Mouse (Mus musculus) megakaryocyte progenitor cell, adult 5-6 weeks (primary cell): ENCODE measurements at regions not wholly inside any gene's neighbourhood (a gene's known extent, or its start where the extent isn't known, plus 50 kb on each side); places are given as distances from the start of the nearest gene placed in this dataset.

Experiments used
- ATAC-seq: replicated peaks from 2 replicates; pipeline ENCODE4 v1.8.0; 2016; ENCODE audit warnings: mild to moderate bottlenecking, moderate TSS enrichment, inconsistent platforms; ENCODE audit not compliant: poor library complexity

DNA sequence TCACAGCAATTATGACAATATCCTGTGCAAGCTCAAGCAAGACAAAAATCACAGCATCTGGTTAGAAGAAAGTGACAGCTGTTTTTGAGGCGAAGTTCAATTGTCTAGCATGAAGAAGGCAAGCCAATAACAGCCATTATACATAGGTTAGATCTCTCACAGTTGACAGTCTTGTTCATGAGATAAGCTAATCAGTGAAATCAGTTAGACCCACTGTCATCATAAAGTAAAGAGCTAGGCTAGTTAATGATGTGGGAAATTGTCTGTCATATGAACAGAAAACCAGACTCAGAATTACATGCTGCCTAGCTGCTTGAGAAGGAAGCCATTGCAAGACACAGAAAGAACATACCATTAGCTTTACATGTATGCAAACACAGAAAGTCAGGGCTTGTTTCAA, 470.2 kb upstream of the 5930422O12Rik start:
- ATAC-seq = no peak

DNA sequence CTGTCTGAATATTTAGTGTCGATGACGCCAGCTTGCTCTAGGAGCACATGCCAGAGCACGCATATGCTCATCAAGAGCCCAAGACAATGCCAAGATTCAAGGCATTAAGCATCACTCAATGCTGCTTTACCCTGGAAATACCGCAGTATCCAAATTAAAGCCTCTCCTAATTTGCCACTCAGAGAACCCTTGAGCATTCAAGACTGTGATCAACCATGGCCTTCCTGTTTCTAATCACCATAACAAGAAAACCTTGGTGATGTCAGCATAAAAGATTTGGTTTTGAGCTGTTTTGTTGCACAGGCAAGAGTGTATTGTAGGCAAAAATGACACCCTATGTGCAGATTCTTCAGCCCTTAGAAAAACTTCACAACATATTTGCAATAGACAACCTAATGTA, 469.7 kb upstream of the 5930422O12Rik start:
- no peak for ATAC-seq

DNA sequence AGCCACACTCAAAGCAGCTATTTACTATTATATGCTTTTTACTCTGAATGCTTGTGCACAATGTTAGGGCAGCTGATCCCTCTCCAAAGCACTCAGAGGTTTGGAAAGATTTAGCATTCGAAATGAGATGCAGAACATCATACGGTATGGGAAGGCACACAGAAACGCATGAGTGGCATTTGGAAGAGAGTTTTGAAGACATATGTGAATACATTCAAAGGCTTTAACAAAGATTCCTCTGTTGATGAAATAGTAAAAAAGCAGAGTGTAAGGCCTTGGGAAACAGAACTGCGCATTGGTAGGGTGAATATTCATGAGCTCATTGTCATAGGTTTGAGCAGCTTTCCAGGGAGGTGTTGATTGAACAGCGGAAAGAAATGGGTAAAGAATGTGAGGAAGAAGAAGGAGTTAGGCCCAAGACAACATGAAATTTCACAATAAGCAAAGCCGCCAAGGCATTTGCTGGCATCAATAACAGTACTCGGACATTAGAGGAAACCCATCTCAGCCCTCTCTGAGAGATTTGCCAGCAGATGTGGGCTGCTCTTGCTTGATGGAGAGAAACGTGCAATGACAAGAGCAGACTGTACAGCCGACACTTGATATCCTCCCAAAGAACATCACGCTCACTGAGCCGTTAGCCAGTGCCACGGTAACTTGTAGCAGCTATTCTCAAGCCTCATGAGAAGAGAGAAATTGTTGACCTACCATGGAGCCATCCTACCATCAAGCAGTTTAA, 469.0 kb upstream of the 5930422O12Rik start:
- ATAC-seq = no peak

DNA sequence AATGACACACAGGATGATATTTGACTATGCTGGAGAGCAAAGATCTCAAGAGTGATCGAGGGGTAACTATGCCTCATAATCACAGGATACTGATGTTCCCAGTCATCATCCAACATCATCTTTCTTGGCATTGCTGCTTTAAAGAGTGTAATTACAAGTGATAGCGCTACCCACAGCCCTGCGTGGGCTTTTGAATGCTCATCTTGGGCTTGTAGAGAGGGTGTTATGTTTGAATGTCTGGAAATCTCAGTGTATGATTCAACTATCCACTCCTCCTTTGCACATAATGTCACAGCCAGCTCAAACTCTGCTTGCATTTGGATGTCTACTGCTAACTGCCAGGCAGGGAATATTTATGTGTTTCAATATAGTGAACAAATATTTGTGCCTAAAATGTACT, 438.3 kb upstream of the 5930422O12Rik start:
- no peak for ATAC-seq

- ATAC-seq = no peak
Observed at GRCm38 (mm10) chr8:33003967-33004564, 424.4 kb upstream of the 5930422O12Rik start.

DNA sequence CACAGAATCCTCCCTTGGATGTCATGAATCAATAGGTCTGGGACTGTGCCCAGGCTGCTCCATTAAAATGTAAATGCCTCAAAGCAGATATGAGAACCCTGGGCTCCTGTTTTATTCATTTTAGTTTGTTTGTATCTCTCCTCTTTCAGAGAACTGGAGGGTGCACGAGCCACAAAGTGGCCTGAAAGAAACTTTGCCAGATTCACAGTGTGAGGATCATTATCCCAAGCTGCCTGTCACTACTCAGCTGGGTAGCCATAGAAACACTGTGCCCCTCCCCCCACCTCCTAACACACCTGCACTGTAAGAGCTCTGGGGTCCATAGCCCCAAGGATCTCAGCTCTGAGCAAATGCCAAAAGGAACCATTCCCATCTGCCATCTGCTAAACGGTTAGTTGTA, 423.9 kb upstream of the 5930422O12Rik start:
- ATAC-seq = no peak

DNA sequence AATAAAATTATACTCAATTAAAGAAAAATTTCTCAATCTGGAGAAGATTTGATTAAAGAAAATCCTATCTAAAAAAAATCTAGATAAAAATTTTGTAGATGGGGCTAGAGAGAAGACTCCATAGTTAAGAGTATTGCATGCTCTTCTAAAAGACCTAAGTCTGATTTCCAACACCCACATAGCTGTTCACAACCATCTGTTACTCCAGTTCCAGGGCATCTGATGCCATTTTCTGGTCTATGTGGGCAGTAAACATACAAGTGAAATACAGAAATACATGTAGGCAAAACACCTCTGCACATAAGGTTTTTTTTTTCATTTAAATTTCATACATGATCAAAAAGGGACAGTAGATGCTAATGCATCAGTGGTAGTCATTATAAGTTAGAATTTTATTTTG, 418.4 kb upstream of the 5930422O12Rik start:
- ATAC-seq = no peak

GRCm38 (mm10) chr8:33012784-33013183, 415.7 kb upstream of the 5930422O12Rik start:
- no peak for ATAC-seq

- no peak for ATAC-seq
Observed at GRCm38 (mm10) chr8:33015861-33016260, 412.6 kb upstream of the 5930422O12Rik start.

DNA sequence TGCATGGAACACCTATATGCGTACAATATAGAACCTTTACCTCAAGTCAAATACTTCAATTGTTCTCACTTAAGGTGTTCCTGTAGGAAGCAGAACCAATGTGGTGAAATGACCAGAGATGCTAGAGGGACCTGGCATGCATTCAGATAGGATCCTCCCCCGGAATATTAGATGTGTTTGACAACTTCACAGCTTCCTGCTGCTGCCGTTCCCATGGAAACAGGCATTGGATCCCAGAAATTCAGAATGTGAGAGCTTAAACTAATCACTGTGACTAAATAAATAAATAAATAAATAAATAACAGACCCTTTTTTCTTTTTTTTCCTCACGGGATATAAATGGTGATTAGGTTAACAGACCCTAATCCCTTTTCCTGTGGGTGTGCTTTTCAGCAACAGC, 401.5 kb upstream of the 5930422O12Rik start:
- ATAC-seq = no peak

DNA sequence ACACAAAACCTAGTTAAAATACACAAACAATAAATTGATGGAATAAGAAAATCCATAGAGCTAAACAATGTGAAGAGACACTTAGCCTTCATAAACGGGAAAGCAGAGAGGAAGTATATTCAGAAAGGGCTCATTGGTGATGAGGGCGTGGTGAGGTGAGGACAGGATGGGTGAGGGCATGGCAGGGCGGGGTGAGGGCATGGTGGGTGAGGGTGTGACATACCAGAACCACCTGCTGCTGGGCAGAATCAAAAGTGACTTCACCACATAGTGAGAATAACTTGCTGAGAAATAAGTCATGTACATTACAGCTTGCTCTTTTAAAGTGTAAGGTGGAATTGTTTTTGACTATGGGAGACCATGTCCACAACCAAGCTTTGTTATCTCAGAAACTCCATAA, 399.1 kb upstream of the 5930422O12Rik start:
- no peak for ATAC-seq

GRCm38 (mm10) chr8:33052017-33052416, 376.5 kb upstream of the 5930422O12Rik start:
- no peak for ATAC-seq

DNA sequence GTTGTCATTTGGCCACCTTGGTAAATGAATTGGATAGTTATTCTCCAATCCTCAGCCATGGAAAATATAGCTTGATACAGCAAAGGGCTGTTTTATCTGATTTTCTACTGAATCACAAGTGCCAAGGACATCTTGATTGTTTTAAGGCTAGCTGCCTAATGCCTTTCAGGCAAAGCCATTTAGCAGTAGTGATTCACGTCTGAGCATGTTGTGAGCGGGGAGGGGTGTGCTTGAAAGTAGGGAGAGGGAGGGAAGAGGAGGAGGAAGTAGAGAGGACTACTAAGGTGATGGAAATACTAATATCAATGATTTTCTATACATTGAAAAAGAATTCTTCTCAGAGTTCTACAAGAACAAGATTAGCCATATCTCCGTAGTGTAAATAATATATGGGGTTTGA, 362.9 kb upstream of the 5930422O12Rik start:
- ATAC-seq = no peak

- ATAC-seq = no peak
Observed at GRCm38 (mm10) chr8:33066168-33066567, 362.3 kb upstream of the 5930422O12Rik start.

GRCm38 (mm10) chr8:33067453-33068039, 361.0 kb upstream of the 5930422O12Rik start:
- no peak for ATAC-seq

DNA sequence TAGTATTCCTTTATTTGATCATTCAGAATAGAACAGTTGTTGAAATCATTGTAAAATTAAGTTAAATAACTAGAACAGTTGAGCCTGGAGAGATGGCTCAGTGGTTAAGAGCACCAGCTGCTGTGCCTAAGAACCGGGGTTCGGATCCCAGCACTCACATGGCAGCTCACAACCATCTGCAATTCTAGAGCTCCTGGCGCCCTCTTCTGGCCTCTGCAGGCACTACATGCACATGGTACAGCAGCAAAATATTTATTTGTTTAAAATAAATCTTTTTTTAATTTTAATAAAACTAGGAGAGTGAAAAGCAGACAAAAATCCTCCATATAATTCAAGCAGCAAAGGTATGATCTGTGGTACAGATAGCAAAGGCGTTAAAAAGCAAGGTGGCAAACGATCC, 360.0 kb upstream of the 5930422O12Rik start:
- no peak for ATAC-seq

DNA sequence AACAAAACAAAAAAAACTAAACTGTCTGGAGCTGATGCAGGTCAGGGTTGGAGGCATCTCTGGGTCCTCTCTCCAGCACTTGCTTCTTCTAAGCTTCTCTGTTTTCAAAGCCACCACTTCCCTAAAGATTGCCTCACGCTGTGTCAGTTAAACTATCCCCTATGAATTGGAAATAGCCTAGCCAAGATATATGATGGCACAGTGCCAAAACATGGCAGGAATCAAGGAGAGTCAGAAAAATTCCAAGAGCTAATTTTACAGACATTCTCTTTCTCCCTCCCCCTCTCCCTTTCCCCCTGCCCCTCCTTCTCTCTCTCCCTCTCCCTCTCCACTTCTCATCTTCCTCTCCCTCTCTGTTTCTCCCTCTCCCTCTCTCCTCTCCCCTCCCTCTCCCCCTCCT, 353.3 kb upstream of the 5930422O12Rik start:
- no peak for ATAC-seq

DNA sequence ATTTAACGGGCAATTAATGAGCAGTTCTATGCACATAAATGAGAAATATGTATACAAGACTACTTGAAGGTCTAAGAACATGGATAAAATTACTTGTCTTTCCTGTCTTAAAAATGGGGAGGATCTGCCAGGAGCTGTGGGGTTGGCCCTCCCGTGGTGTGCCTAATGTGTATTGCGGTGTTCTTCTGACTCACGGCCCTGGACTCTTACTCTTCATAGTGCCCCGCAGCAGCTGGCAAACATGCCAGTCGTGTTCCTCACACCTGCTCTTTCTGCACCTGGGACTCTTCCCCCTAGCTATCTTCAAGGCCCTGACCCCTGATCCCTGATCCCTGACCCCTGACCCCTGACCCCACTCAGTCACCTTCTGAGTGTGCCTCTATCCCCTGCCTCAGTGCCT, 352.3 kb upstream of the 5930422O12Rik start:
- no peak for ATAC-seq

GRCm38 (mm10) chr8:33078125-33078524, 350.4 kb upstream of the 5930422O12Rik start:
- ATAC-seq = no peak

- ATAC-seq = no peak
Observed at GRCm38 (mm10) chr8:33079867-33080585, 348.5 kb upstream of the 5930422O12Rik start.

DNA sequence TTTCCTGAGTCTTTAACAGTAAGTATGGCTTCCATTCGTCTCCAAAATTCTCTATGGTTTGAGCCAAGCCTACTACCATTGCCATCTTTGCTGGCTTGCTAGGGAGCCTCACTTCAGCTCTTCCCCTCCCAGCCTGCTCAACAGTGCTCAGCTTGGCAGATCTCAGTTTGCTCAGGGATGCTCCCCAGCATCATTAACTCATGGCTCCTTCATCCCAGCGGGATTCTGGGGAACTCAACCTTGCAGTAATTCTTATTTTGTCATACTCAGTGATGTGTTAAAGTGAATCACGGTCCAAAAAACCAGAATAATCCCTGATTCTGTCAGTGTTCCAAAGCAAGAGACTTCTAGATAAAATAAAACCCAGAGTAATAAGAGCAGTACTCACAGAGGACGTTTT, 346.6 kb upstream of the 5930422O12Rik start:
- no peak for ATAC-seq

- no peak for ATAC-seq
Observed at GRCm38 (mm10) chr8:33085461-33085860, 343.0 kb upstream of the 5930422O12Rik start.
